Mouse (Mus musculus) bone marrow macrophage, adult 2 months (primary cell): ENCODE measurements around the gene Foxk1. TPM values are rescaled to one million over a fixed set of nuclear protein-coding genes. Genes with fewer than 3 reads are reported as not detected.
A peak's percentile ranks its signal among the peaks of the same experiment; 100 is the strongest.

ENCODE experiments used
- H3K27ac ChIP-seq: 2 replicates; pipeline ENCODE4 v1.5.1; 2012; ENCODE audit warnings: low read depth, low read length; ENCODE audit not compliant: insufficient read depth
- H3K4me1 ChIP-seq: 2 replicates; pipeline ENCODE4 v1.6.1; 2012; ENCODE audit warnings: low read length; ENCODE audit not compliant: control insufficient read depth, insufficient read depth
- H3K4me3 ChIP-seq: 2 replicates; pipeline ENCODE4 v1.5.1; 2012; ENCODE audit warnings: mild to moderate bottlenecking, low read length, moderate library complexity; ENCODE audit not compliant: insufficient read depth
- CTCF ChIP-seq: IDR thresholded peaks from 2 replicates; pipeline ENCODE4 v1.5.1; 2012; ENCODE audit warnings: low read depth, mild to moderate bottlenecking, low read length, moderate library complexity
- POLR2A ChIP-seq: IDR thresholded peaks from 2 replicates; pipeline ENCODE4 v1.6.1; 2012; ENCODE audit warnings: mild to moderate bottlenecking, low read depth, low read length, borderline replicate concordance
- polyA plus RNA-seq: library from polyadenylated mRNA; stranded (reverse); fragments of >200 nt; gene quantifications from 2 replicates; pipeline ENCODE4 v1.2.4, GENCODE M21; 2012; ENCODE audit not compliant: missing spikeins, insufficient read depth, insufficient read length

The Foxk1 gene
- polyA plus RNA-seq, 1 experiment: 18.2 TPM

- no peak overlapping the region for H3K4me3 ChIP-seq
- no peak for TF ChIP-seq CTCF
- TF ChIP-seq POLR2A: no peak
- H3K27ac ChIP-seq: no peak overlapping the region
- H3K4me1 ChIP-seq: peaks cover 2% of the 10 kb centered on the region; the same call in 1 of the 2 replicates
These were observed 94.2 kb downstream of the Foxk1 start for GRCm38 (mm10) chr5:142495321-142496096.

GRCm38 (mm10) chr5:142498964-142499363 is 97.7 kb downstream of the Foxk1 start:
- Histone ChIP-seq H3K27ac (no peak overlapping the region), H3K4me3 (no peak overlapping the region), H3K4me1 (no peaks in the 10 kb centered on the region)
- peak; percentile 64 for TF ChIP-seq CTCF
- no peak for TF ChIP-seq POLR2A

GRCm38 (mm10) chr5:142500918-142501317 is 99.6 kb downstream of the Foxk1 start:
- Histone ChIP-seq H3K27ac (no peak overlapping the region), H3K4me3 (no peak overlapping the region), H3K4me1 (no peaks in the 10 kb centered on the region)
- TF ChIP-seq POLR2A (no peak), CTCF (no peak)

- TF ChIP-seq CTCF: peak; percentile 59
- TF ChIP-seq POLR2A: no peak
- no peak overlapping the region for H3K27ac ChIP-seq
- no peak overlapping the region for H3K4me3 ChIP-seq
- H3K4me1 ChIP-seq: no peaks in the 10 kb centered on the region
These were observed 101.1 kb downstream of the Foxk1 start for GRCm38 (mm10) chr5:142502414-142502813.

GRCm38 (mm10) chr5:142504175-142504574 is 102.9 kb downstream of the Foxk1 start:
- no peak for TF ChIP-seq POLR2A
- TF ChIP-seq CTCF: no peak
- Histone ChIP-seq H3K27ac (no peak overlapping the region), H3K4me3 (no peak overlapping the region), H3K4me1 (no peaks in the 10 kb centered on the region)

- Histone ChIP-seq H3K4me3 (no peak overlapping the region), H3K4me1 (no peaks in the 10 kb centered on the region), H3K27ac (no peak overlapping the region)
- TF ChIP-seq POLR2A (no peak), CTCF (no peak; the same call in 1 of the 2 replicates)
These were observed 104.6 kb downstream of the Foxk1 start for GRCm38 (mm10) chr5:142505695-142506423.

GRCm38 (mm10) chr5:142509141-142510060 is 108.1 kb downstream of the Foxk1 start:
- Histone ChIP-seq H3K4me3 (no peak overlapping the region), H3K4me1 (no peaks in the 10 kb centered on the region), H3K27ac (no peak overlapping the region)
- TF ChIP-seq CTCF (no peak), POLR2A (no peak)

GRCm38 (mm10) chr5:142510061-142510414 is 108.7 kb downstream of the Foxk1 start:
- no peak for TF ChIP-seq POLR2A
- no peak for TF ChIP-seq CTCF
- H3K4me1 ChIP-seq: no peaks in the 10 kb centered on the region
- H3K4me3 ChIP-seq: no peak overlapping the region
- no peak overlapping the region for H3K27ac ChIP-seq

Other genes with a start within 250 kb of the Foxk1 start
- gene Ap5z1, start 62.4 kb downstream of the Foxk1 start, polyA plus RNA-seq: 28.9 and 29.1 TPM in 2 replicates
- gene Papolb, start 128.6 kb downstream of the Foxk1 start, polyA plus RNA-seq: not detected in 2 replicates
- not detected in 2 replicates for gene Radil, start 149.6 kb downstream of the Foxk1 start, polyA plus RNA-seq
- not detected in 2 replicates for gene Mmd2, start 207.3 kb downstream of the Foxk1 start, polyA plus RNA-seq
- 29.9 and 31.6 TPM in 2 replicates for gene Wipi2, start 226.2 kb downstream of the Foxk1 start, polyA plus RNA-seq